Mouse (Mus musculus) C2C12 (cell line): ENCODE results near the gene Mblac2.

Source experiments
- CTCF ChIP-seq: IDR thresholded peaks from one replicate; pipeline ENCODE4 v1.5.1; 2011; ENCODE audit not compliant: control insufficient read depth, insufficient read depth, insufficient read length
- MAX ChIP-seq: IDR thresholded peaks from one replicate; pipeline ENCODE4 v1.6.1; 2011; ENCODE audit warnings: mild to moderate bottlenecking, control low read depth
- MYOD1 ChIP-seq: IDR thresholded peaks from one replicate; pipeline ENCODE4 v1.6.1; 2011; ENCODE audit warnings: low read depth; ENCODE audit not compliant: control insufficient read depth, insufficient read length
- USF1 ChIP-seq: IDR thresholded peaks from one replicate; pipeline ENCODE4 v1.6.1; 2011; ENCODE audit warnings: low read depth, mild to moderate bottlenecking, control low read depth, moderate library complexity

GRCm38 (mm10) chr13:81776217-81776616 lies 65.1 kb downstream of the Mblac2 start:
- TF ChIP-seq MAX (no peak), MYOD1 (no peak), USF1 (no peak), CTCF (no peak)
